Mouse (Mus musculus): ENCODE measurements around the gene Ccm2. TPM values are rescaled to one million over a fixed set of nuclear protein-coding genes. Genes with fewer than 3 reads are reported as not detected.

Ccm2 gene
- polyA plus RNA-seq, 1 experiment from 2014 or later: 94.0 TPM

GRCm38 (mm10) chr11:6624619-6625382 lies 78.1 kb downstream of the Ccm2 start:
- no peaks in the 10 kb centered on the region for H3K27me3 ChIP-seq (replicated peaks; ENCODE audit: control insufficient read depth, insufficient read depth, low read length)
- peak overlapping the region; percentile 57 for H3K9ac ChIP-seq (ENCODE audit: low read length)
- H3K36me3 ChIP-seq (ENCODE audit: control insufficient read depth, insufficient read depth, low read length): peaks cover 41% of the 10 kb centered on the region
- ATAC-seq: no peak
- H3K4me1 ChIP-seq (ENCODE audit: control insufficient read depth, insufficient read depth, low read length): peaks cover 9% of the 10 kb centered on the region
- no peaks in the 10 kb centered on the region for H3K9me3 ChIP-seq (replicated peaks; ENCODE audit: control insufficient read depth, low read length)
- no peak for DNase-seq (ENCODE audit: low spot score)
- WGBS: 72% methylated on average over 14 of the region's 14 CpGs
- H3K4me3 ChIP-seq (ENCODE audit: low read depth, low read length): peak overlapping the region; percentile 73
- peak overlapping the region; percentile 88 for H3K4me2 ChIP-seq (ENCODE audit: low read length)
- no peak overlapping the region for H3K27ac ChIP-seq (ENCODE audit: low read depth, low read length)

GRCm38 (mm10) chr11:6625478-6626387 lies 79.0 kb downstream of the Ccm2 start, which contains the start of gene Tbrg4:
Gene Tbrg4, minus strand, starts transcription at chr11:6626067.
- no peaks in the 10 kb centered on the region for H3K27me3 ChIP-seq (replicated peaks; ENCODE audit: control insufficient read depth, insufficient read depth, low read length)
- ATAC-seq: peak; percentile 97
- H3K9me3 ChIP-seq (replicated peaks; ENCODE audit: control insufficient read depth, low read length): no peaks in the 10 kb centered on the region
- peak within 1 kb of the TSS; percentile 88 for H3K4me2 ChIP-seq (ENCODE audit: low read length)
- peak within 1 kb of the TSS; percentile 73 for H3K4me3 ChIP-seq (ENCODE audit: low read depth, low read length)
- H3K27ac ChIP-seq (ENCODE audit: low read depth, low read length): peak within 1 kb of the TSS; percentile 45
- peaks cover 32% of the 10 kb centered on the region for H3K36me3 ChIP-seq (ENCODE audit: control insufficient read depth, insufficient read depth, low read length)
- WGBS: under 1% methylated on average over 66 of the region's 66 CpGs
- H3K4me1 ChIP-seq (ENCODE audit: control insufficient read depth, insufficient read depth, low read length): peaks cover 9% of the 10 kb centered on the region
- DNase-seq (ENCODE audit: low spot score): peak; percentile 97
- peak within 1 kb of the TSS; percentile 57 for H3K9ac ChIP-seq (ENCODE audit: low read length)

- peak overlapping the region; percentile 88 for H3K4me2 ChIP-seq (ENCODE audit: low read length)
- WGBS: 16% methylated on average over 16 of the region's 16 CpGs
- ATAC-seq (peak; percentile 6; the same call in 1 of the 2 replicates), DNase-seq (ENCODE audit: low spot score) (no peak)
- peak overlapping the region; percentile 57 for H3K9ac ChIP-seq (ENCODE audit: low read length)
- peaks cover 9% of the 10 kb centered on the region for H3K4me1 ChIP-seq (ENCODE audit: control insufficient read depth, insufficient read depth, low read length)
- peak overlapping the region; percentile 73 for H3K4me3 ChIP-seq (ENCODE audit: low read depth, low read length)
- H3K36me3 ChIP-seq (ENCODE audit: control insufficient read depth, insufficient read depth, low read length): peaks cover 25% of the 10 kb centered on the region
- no peaks in the 10 kb centered on the region for H3K9me3 ChIP-seq (replicated peaks; ENCODE audit: control insufficient read depth, low read length)
- H3K27me3 ChIP-seq (replicated peaks; ENCODE audit: control insufficient read depth, insufficient read depth, low read length): no peaks in the 10 kb centered on the region
- H3K27ac ChIP-seq (ENCODE audit: low read depth, low read length): peak overlapping the region; percentile 45
These were observed 79.7 kb downstream of the Ccm2 start for GRCm38 (mm10) chr11:6626388-6626772.

- H3K4me2 ChIP-seq (ENCODE audit: low read length): no peak overlapping the region
- DNase-seq (ENCODE audit: low spot score) (no peak), ATAC-seq (no peak)
- H3K4me3 ChIP-seq (ENCODE audit: low read depth, low read length): no peak overlapping the region
- H3K27me3 ChIP-seq (replicated peaks; ENCODE audit: control insufficient read depth, insufficient read depth, low read length): no peaks in the 10 kb centered on the region
- no peak overlapping the region for H3K9ac ChIP-seq (ENCODE audit: low read length)
- H3K4me1 ChIP-seq (ENCODE audit: control insufficient read depth, insufficient read depth, low read length): peaks cover 9% of the 10 kb centered on the region
- no peaks in the 10 kb centered on the region for H3K9me3 ChIP-seq (replicated peaks; ENCODE audit: control insufficient read depth, low read length)
- 89% methylated on average over 4 of the region's 4 CpGs for WGBS
- peaks cover 12% of the 10 kb centered on the region for H3K36me3 ChIP-seq (ENCODE audit: control insufficient read depth, insufficient read depth, low read length)
- H3K27ac ChIP-seq (ENCODE audit: low read depth, low read length): no peak overlapping the region
These were observed 81.0 kb downstream of the Ccm2 start for GRCm38 (mm10) chr11:6627731-6628130.

GRCm38 (mm10) chr11:6628568-6628967 lies 81.9 kb downstream of the Ccm2 start:
- Histone ChIP-seq H3K4me1 (ENCODE audit: control insufficient read depth, insufficient read depth, low read length) (peaks cover 9% of the 10 kb centered on the region), H3K27me3 (replicated peaks; ENCODE audit: control insufficient read depth, insufficient read depth, low read length) (no peaks in the 10 kb centered on the region), H3K9me3 (replicated peaks; ENCODE audit: control insufficient read depth, low read length) (no peaks in the 10 kb centered on the region), H3K36me3 (ENCODE audit: control insufficient read depth, insufficient read depth, low read length) (peaks cover 4% of the 10 kb centered on the region), H3K4me2 (ENCODE audit: low read length) (no peak overlapping the region), H3K4me3 (ENCODE audit: low read depth, low read length) (no peak overlapping the region), H3K27ac (ENCODE audit: low read depth, low read length) (no peak overlapping the region), H3K9ac (ENCODE audit: low read length) (no peak overlapping the region)
- WGBS: 29% methylated on average over 4 of the region's 4 CpGs
- ATAC-seq: no peak
- peak; percentile 32 for DNase-seq (ENCODE audit: low spot score)

GRCm38 (mm10) chr11:6629655-6630054 lies 83.0 kb downstream of the Ccm2 start:
- Histone ChIP-seq H3K4me2 (ENCODE audit: low read length) (no peak overlapping the region), H3K27ac (ENCODE audit: low read depth, low read length) (no peak overlapping the region), H3K4me1 (ENCODE audit: control insufficient read depth, insufficient read depth, low read length) (peaks cover 9% of the 10 kb centered on the region), H3K9me3 (replicated peaks; ENCODE audit: control insufficient read depth, low read length) (no peaks in the 10 kb centered on the region), H3K27me3 (replicated peaks; ENCODE audit: control insufficient read depth, insufficient read depth, low read length) (no peaks in the 10 kb centered on the region), H3K9ac (ENCODE audit: low read length) (no peak overlapping the region), H3K4me3 (ENCODE audit: low read depth, low read length) (no peak overlapping the region), H3K36me3 (ENCODE audit: control insufficient read depth, insufficient read depth, low read length) (no peaks in the 10 kb centered on the region)
- DNase-seq (ENCODE audit: low spot score): peak; percentile 47
- ATAC-seq: no peak

GRCm38 (mm10) chr11:6636150-6636549 lies 89.5 kb downstream of the Ccm2 start:
- H3K9me3 ChIP-seq (replicated peaks; ENCODE audit: control insufficient read depth, low read length): no peaks in the 10 kb centered on the region
- DNase-seq (ENCODE audit: low spot score): no peak
- 78% methylated on average over 8 of the region's 8 CpGs for WGBS
- H3K4me3 ChIP-seq (ENCODE audit: low read depth, low read length): no peak overlapping the region
- H3K36me3 ChIP-seq (ENCODE audit: control insufficient read depth, insufficient read depth, low read length): no peaks in the 10 kb centered on the region
- H3K4me2 ChIP-seq (ENCODE audit: low read length): no peak overlapping the region
- no peak for ATAC-seq
- H3K9ac ChIP-seq (ENCODE audit: low read length): no peak overlapping the region
- H3K27ac ChIP-seq (ENCODE audit: low read depth, low read length): no peak overlapping the region
- H3K27me3 ChIP-seq (replicated peaks; ENCODE audit: control insufficient read depth, insufficient read depth, low read length): no peaks in the 10 kb centered on the region
- H3K4me1 ChIP-seq (ENCODE audit: control insufficient read depth, insufficient read depth, low read length): no peaks in the 10 kb centered on the region

- Histone ChIP-seq H3K4me2 (ENCODE audit: low read length) (no peak within 1 kb of the TSS), H3K9me3 (replicated peaks; ENCODE audit: control insufficient read depth, low read length) (no peaks in the 10 kb centered on the region), H3K4me1 (ENCODE audit: control insufficient read depth, insufficient read depth, low read length) (no peaks in the 10 kb centered on the region), H3K9ac (ENCODE audit: low read length) (no peak within 1 kb of the TSS), H3K27ac (ENCODE audit: low read depth, low read length) (no peak within 1 kb of the TSS), H3K27me3 (replicated peaks; ENCODE audit: control insufficient read depth, insufficient read depth, low read length) (no peaks in the 10 kb centered on the region), H3K36me3 (ENCODE audit: control insufficient read depth, insufficient read depth, low read length) (no peaks in the 10 kb centered on the region), H3K4me3 (ENCODE audit: low read depth, low read length) (no peak within 1 kb of the TSS)
- WGBS: 92% methylated on average over 4 of the region's 4 CpGs
- no peak for ATAC-seq
- no peak for DNase-seq (ENCODE audit: low spot score)
These were observed 91.8 kb downstream of the Ccm2 start, which contains the start of gene Wap for GRCm38 (mm10) chr11:6638537-6638936. Gene Wap, minus strand, starts transcription at chr11:6638637.

Data from forebrain, embryonic 14.5 days (tissue).